Mouse (Mus musculus) brain, embryonic 18.5 days (tissue): ENCODE measurements at regions not wholly inside any gene's neighbourhood (a gene's known extent, or its start where the extent isn't known, plus 50 kb on each side); places are given as distances from the start of the nearest gene placed in this dataset.
"Not testable (repeated sequence)": the region's sequence is repeated elsewhere in the genome, so short reads cannot be mapped to it uniquely, and the experiment has no call there.

Experiments used
- DNase-seq: peaks from one replicate; pipeline ENCODE4 v3.0.0-alpha.2; 2012; ENCODE audit warnings: low read depth, low spot score

GRCm38 (mm10) chr17:16926200-16926599, 137.7 kb upstream of the Zfp960 start:
- no peak for DNase-seq

DNA sequence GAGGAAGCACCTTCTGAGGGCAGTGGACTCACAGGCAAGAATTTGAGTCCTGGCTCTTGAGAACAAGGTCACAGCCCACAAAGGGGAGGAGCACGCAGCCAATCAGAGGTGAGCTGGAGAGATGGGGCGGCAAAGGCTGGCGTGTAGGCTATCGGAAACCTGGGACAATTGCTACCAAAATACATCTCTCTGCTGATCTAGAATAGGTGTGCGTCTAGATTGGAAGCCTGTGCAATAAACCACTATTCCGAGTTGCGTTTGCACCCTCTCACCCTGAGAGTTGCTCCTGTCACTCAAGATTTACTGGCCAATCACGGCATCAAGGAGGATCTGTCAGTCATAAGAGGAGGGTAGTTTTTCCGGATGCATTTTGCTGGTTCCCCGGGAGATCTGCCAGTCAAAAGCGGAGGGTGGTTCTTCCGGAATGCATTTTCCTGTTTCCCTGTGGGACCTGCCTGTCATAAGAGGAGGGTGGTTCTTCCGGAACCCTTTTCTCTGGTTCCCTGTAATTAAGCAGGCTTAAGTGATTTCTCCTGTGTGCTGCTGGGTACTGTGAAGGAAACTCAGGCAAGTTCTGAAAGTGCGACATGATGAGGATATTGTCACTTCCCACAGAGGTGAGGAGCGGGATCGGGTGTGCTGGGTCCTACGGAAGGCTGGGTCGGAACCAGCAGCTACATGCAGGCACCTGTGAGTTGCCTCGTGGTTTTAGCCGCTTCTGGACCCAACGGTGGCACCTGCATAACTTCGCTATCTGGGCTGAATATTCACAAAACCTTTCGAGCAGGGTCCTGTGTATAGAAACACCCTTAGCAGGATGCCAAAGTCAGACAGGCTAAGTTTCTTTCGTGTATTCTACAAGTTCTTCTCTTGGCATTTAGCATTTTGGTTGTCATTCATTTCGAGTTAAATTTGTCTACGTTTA, 112.6 kb upstream of the Zfp960 start:
- peak; percentile 92 for DNase-seq

- DNase-seq, result not testable (repeated sequence)
These were observed 111.8 kb upstream of the Zfp960 start for GRCm38 (mm10) chr17:16952146-16952545.

- DNase-seq, result not testable (repeated sequence)
These were observed 66.7 kb upstream of the Zfp960 start for GRCm38 (mm10) chr17:16997241-16997640.

DNA sequence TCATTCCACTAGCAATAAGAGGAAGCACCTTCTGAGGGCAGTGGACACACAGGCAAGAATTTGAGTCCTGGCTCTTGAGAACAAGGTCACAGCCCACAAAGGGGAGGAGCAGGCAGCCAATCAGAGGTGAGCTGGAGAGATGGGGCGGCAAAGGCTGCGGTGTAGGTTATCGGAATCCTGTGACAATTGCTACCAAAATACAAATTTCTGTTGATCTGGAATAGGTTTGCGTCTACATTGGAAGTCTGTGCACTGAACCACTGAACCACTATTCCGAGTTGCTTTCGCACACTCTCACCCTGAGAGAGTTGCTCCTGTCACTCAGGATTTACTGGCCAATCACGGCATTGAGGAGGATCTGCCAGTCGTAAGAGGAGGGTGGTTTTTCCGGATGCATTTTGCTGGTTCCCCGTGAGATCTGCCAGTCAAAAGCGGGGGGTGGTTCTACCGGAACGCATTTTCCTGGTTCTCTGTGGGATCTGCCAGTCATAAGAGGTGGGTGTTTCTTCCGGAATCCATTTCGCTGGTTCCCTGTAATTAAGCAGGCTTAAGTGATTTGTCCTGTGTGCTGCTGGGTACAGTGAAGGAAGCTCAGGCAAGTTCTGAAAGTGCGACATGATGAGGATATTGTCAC, 59.2 kb upstream of the Zfp960 start:
- peak; percentile 88 for DNase-seq

GRCm38 (mm10) chr17:17005267-17005666, 58.6 kb upstream of the Zfp960 start:
- DNase-seq, result peak; percentile 0
